Mouse (Mus musculus) spleen, postnatal 36 days (tissue): ENCODE measurements around the gene Tex45.
A peak's percentile ranks its signal among the peaks of the same experiment; 100 is the strongest.

ENCODE experiments used
- DNase-seq, 2 experiments: peaks; one replicate each; pipeline ENCODE4 v3.0.0; 2022; ENCODE audit warnings: low spot score in 2 of 2, mixed read lengths in 1 of 2

Tex45 gene

GRCm38 (mm10) chr8:3485192-3485591 lies 14.5 kb downstream of the Tex45 start:
- no peak for DNase-seq

DNA sequence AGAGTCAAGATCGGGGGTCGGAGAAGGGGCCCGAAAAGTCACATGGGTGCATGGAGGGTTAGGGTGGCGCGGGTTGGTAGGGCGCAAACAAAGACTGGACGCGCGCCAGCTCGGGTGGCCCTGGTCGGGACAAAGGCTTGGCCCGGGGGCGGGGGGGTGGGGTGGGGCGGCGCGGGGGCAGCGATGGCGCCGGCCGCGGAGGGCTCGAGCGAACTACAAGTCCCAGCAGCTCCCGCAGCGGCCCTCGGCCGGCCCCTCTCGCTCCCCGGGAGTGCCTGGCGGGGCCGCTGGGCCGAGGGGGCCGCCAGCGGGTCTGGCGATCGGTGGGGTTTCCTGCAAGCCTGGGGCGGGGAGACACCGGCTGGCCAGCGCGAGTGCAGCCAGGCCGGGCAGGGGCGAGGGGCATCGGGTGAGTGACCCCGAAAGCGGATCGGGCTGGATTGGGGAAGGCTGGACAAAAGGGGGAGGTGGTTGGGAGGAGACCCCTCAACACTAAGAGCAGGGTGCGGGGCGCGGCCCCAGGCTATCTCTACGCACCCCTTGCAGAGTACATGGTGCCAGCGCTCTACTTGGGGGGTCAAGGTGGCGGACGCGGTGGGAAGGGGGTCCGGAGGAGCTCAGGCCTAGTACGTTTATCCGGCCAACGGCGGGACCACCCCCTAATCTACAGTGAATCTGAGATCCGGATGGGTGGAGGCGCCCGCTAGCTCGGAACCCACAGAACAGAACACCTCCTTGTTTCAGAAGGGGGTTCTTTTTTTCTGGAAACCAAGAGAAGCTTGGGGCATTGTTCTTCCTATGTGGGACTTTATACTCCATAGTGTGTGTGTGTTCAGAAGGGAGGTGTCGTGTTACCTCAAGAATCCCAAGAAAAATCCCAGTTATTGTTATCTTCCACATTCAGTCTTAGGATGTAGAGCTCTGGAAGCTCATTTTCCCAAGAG lies 22.5 kb downstream of the Tex45 start, which contains the start of gene Zfp358:
Gene Zfp358 (plus strand): TSS at position 238 of the 944 bp plus-strand sequence.
- peak; percentile 64 to 67 for DNase-seq

- no peak for DNase-seq
Measured at GRCm38 (mm10) chr8:3493845-3494208, 23.2 kb downstream of the Tex45 start.

GRCm38 (mm10) chr8:3495578-3496427 lies 25.1 kb downstream of the Tex45 start:
- DNase-seq, result no peak

DNA sequence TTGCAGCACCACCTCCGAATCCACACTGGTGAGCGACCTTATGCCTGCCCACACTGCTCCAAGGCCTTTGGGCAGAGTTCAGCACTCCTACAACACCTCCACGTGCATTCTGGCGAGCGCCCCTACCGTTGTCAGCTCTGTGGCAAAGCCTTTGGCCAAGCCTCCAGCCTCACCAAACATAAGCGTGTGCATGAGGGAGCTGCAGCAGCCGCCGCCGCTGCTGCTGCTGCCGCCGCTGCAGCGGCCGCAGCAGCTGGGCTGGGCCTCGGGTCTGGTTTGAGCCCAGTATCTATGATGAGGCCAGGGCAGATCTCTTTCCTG lies 25.7 kb downstream of the Tex45 start:
- DNase-seq, result no peak

GRCm38 (mm10) chr8:3498583-3498982 lies 27.9 kb downstream of the Tex45 start:
- DNase-seq, result no peak

GRCm38 (mm10) chr8:3499751-3500150 lies 29.1 kb downstream of the Tex45 start:
- DNase-seq, result no peak

GRCm38 (mm10) chr8:3500235-3501090 lies 29.8 kb downstream of the Tex45 start, which contains the start of gene Mcoln1:
Gene Mcoln1, plus strand, starts transcription at chr8:3500457.
- peak; percentile 98 for DNase-seq

DNA sequence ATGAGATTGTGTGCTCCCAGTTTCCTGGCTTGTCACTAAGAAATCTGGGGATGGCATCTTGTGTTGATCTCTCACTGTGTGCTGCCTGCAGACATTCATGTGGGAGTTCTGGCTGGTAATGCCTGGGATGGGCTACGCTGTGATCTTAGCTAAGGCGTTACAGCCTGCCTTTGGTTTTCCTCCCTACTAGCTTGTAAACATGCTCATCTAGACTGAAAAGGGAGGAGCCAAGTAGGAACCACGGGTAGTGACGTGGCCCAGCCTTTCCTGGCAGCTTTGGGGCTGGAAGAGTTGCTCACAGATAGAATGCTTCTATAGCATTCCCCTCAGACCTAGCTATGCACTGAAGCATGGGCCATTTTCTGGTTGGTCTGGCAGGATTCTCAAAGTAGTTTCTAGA lies 31.6 kb downstream of the Tex45 start:
- DNase-seq, result no peak

- DNase-seq, result no peak
Measured at GRCm38 (mm10) chr8:3507979-3508754, 37.5 kb downstream of the Tex45 start.

- DNase-seq, result no peak
Measured at GRCm38 (mm10) chr8:3514681-3515247, 44.1 kb downstream of the Tex45 start.

GRCm38 (mm10) chr8:3515260-3515671 lies 44.6 kb downstream of the Tex45 start, which contains the start of gene Pnpla6:
Gene Pnpla6, plus strand, starts transcription at chr8:3515384.
- peak; percentile 87 for DNase-seq

DNA sequence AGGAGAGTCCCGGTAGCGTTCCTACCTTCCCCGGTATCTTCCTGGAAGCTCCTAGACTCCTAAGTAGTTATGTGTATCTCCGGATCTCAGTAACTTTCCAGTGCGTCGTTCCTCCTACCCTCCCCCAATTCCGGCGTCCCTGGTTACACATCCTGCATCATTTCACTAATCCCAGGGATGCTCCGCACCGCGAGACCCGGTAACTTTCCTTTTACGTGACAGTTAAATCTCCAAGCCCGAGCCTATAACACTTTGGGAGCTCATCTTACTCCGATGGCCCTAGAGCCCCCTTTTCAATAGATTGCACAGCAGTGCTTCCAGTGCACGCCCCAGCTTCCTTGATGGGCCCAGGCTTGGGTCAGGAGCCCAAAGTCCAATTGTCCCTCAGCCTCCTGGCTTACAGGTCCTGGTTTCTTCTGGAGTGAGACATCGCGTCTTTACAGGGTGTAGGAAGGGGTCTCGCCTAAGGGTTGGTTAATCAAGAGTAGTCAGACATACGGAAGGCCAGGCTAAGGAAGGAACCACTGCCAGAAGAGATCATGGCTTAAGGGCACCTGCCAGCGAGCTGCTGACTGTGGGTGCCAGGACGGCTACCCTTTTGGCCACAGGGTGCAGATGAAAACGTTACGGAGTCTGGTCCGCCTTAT lies 45.2 kb downstream of the Tex45 start:
- DNase-seq, result no peak

DNA sequence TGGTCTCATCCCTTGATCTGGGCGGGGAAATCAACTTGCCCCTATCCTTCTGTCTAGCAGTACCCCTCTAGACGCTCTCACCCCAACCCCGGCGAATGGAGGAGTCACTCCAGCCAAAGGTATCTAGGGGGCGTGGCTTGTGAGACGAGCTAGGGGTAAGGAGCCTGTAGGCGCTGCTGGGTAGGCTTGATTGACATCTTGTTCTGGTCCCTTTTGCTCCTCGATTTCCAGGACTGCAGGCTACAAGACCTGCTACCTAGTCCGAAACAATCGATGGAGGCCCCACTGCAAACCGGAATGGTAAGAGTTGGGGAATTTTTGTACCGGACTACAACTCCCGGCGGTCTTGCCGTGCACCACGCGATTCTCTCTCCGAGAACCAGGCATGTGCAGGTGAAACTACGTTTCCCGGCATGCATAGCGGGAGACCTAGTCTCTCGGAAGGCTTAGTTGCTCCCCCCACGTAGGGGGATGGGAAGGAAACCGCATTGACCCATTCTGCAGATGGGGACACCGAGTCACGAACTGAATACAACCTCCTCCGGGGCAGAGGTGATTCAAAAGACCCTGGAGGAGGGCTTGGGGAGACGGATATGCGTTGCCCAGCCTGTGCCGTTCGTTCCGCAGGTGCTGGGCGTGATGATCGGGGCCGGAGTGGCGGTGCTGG lies 45.9 kb downstream of the Tex45 start:
- DNase-seq, result peak; percentile 93 to 94

GRCm38 (mm10) chr8:3517117-3517495 lies 46.4 kb downstream of the Tex45 start:
- no peak for DNase-seq

DNA sequence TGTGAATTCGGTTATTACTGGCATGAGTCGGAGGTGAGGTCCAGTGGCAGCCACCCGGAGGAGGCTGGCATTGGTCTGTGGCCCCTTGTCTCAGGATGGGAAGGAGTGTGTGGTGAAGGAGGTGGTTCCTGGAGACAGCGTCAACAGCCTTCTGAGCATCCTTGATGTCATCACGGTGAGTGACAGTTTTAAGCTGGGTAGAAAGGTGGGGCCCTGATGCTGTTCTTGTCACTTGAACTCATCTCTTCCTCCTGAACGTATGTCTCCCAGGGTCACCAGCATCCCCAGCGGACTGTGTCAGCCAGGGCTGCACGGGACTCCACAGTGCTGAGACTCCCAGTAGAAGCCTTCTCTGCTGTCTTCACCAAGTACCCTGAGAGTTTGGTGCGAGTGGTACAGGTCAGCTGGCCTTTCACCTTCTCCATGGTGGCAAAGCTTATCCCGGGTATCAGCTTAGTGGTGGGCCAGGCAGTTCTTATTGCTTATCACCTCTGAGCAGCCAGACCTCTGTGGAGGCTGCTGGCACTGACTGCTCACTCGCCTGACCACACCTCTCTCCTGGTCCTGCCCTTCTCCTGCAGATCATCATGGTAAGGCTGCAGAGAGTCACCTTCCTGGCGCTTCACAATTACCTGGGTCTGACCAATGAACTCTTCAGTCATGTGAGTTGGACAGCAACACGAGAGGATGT lies 51.5 kb downstream of the Tex45 start:
- peak; percentile 63 to 73 for DNase-seq

- no peak for DNase-seq
Measured at GRCm38 (mm10) chr8:3530816-3531215, 60.2 kb downstream of the Tex45 start.

DNA sequence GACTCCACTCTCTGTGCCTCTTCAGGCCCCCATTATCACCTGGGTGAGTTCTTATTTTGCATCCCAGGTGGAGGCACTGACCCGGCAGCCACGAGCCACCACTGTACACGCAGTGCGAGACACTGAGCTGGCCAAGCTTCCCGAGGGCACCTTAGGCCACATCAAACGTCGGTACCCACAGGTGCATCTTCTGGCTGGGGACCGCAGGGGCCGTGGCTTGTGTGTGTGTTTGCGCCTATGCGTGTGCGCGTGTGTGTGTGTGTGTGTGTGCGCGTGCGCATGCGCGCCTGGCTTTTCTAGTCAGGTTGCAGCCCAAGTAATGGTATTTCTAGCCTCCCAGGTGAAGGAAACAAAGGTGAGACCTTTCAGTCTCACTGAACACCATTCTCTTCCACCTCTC lies 61.3 kb downstream of the Tex45 start:
- no peak for DNase-seq
